Mouse (Mus musculus) thymus, postnatal 10 days (tissue): ENCODE results near the gene Slc9a5.

Experiments
- DNase-seq, 2 experiments: peaks; one replicate each; pipeline ENCODE4 v3.0.0; 2021; ENCODE audit warnings: low spot score in 2 of 2

Gene Slc9a5

GRCm38 (mm10) chr8:105354549-105354948 is 5.9 kb downstream of the Slc9a5 start:
- no peak for DNase-seq

DNA sequence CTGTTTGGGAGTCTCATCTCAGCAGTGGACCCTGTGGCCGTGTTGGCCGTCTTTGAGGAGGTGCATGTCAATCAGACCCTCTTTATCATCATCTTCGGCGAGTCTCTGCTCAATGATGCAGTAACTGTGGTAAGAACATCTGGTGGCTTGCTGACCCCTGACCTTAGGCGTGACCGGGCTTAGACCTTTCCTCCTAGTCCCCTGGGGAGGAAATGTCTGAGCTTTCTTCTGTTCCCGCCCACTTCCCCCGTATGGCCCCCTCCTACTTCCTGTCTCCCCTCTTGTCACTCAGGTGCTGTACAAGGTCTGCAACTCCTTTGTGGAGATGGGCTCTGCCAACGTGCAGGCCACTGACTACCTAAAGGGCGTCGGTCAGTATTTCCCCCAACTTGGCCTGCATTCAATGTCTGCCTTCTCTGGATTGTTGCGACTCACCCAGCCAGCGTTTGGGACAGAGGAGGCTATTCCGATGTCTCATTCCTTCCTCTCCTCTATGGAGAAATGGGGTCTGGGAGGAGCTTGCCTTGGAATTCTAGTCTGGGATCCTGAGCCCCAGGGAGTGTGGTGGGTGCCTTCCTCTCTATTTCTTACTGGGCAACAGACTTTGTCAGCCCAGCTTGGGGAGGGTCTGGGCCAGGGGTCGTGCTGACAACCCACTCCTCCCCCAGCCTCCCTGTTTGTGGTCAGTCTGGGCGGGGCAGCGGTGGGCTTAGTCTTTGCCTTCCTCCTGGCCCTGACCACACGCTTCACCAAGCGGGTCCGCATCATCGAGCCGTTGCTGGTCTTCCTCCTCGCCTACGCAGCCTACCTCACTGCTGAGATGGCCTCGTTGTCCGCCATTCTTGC is 6.8 kb downstream of the Slc9a5 start:
- DNase-seq, result peak; percentile 27 to 52

DNA sequence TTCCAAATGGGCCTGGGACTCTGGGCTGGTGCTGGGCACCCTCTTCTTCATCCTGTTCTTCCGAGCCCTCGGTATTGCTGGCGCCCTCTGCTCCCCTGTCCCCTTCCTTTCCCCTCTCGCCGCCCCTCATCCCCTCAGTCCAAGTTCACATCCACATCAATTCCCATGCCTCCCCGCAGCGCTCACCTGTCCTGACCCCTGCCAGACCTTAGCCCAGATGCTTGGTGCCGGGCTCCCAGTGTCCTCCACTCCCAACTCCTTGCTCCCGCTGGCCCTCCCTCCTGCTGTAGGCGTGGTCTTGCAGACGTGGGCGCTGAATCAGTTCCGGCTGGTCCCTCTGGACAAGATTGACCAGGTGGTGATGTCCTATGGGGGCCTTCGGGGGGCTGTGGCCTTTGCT is 8.0 kb downstream of the Slc9a5 start:
- DNase-seq, result no peak

DNA sequence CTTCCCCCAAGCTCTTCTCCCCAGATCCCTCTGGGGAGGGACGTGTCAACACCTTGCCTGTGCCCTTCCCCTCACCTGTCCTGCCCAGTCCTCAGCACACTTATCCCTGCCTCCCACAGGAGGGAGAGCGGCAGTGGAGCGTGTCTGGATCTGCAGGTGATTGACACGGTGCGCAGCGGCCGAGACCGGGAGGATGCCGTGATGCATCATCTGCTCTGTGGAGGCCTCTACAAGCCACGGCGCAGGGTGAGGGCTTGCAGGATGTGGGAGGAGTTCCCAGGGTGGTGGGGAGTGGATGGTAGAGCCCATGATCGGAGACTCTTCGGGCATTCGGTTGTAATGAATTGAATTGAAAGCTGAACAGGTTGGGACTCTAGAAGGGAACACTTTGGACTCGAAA is 10.6 kb downstream of the Slc9a5 start:
- no peak for DNase-seq

- DNase-seq, result no peak
These were observed 11.0 kb downstream of the Slc9a5 start for GRCm38 (mm10) chr8:105359646-105360045.

GRCm38 (mm10) chr8:105361751-105362702 is 13.4 kb downstream of the Slc9a5 start:
- DNase-seq, result no peak

DNA sequence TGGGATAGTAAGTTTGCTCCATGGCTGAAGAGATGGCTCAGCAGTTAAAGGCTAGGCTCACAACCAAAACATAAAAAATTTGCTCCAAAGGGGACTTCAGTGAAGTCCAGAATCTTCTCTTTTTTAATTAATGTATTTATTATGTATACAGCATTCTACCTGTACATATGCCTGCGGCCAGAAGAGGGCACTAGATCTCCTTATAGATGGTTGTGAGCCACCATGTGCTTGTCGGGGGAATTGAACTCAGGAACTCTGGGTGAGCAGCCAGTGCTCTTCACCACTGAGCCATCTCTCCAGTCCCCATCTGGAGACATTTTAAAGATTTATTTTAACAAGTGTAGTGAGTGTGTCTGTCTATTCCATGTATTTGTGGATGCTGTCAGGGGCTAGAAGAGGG is 18.5 kb downstream of the Slc9a5 start:
- peak in 1 of 2 experiments; percentile 26 for DNase-seq

- no peak for DNase-seq
These were observed 23.8 kb downstream of the Slc9a5 start for GRCm38 (mm10) chr8:105372473-105372872.

GRCm38 (mm10) chr8:105373032-105373431 is 24.4 kb downstream of the Slc9a5 start, which contains the start of gene Plekhg4:
Gene Plekhg4, plus strand, starts transcription at chr8:105373274.
- no peak for DNase-seq

DNA sequence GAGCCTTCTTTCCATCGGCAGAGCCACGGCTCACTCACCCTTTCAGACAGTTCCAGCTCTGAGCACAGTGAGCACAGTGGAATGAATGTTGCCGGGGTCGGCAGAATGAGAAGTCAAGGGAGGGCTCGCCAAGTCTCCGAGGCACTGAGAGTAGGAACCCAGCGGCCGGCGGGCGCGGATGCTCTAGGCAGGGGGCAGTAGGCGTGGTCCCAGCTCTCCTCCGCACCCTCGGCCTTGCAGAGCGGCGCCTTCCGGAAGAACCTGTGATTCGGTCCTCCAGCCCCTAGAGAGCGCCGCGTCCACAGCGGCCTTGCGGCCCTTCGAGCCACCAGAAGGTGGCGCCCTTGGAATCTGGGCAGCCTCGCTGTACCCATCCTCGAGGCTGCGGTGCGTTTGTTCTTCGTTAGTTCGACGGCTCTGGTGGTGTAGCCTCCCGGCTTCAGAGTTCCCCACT is 25.9 kb downstream of the Slc9a5 start:
- DNase-seq, result peak in 1 of 2 experiments; percentile 20

- no peak for DNase-seq
These were observed 30.0 kb downstream of the Slc9a5 start for GRCm38 (mm10) chr8:105378673-105379072.

- DNase-seq, result no peak
These were observed 31.7 kb downstream of the Slc9a5 start for GRCm38 (mm10) chr8:105380308-105380707.

DNA sequence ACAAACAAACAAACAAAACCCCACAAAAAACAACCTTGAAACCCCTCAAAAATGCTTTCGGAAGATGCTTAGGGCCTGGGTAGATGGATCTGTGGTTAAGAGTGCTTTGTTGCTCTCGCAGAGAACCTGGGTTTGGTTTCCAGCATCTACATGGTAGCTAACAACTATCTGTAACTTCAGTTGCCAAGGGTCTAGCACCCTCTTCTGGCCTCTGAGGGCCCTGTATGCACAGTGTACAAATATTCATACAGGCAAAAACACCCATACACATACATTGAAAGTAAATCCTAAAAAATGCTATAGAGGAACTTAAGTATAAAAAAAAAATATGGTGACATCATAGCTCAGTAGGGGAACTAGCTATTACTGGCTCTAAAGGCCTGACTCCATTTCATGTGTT is 35.4 kb downstream of the Slc9a5 start:
- DNase-seq, result no peak

DNA sequence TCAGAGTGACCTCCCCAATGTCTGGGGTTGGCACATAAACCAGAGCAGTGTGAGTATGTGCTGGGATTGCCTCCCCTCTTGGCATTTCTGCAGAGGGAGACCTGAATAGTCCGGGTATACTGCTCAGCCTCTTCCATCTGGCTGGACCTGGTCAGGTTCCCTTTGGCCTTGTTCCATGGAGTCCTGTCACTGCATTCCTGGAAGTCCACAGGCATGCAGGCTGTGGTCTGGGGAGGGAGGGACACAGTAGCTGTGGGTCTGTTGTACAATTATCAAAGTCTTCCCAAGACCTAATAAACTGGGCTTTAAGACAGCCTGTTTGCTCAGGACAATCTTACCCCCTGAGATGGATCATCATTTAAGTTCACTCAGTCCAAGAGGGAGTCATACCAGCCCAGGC is 38.5 kb downstream of the Slc9a5 start:
- DNase-seq, result no peak

DNA sequence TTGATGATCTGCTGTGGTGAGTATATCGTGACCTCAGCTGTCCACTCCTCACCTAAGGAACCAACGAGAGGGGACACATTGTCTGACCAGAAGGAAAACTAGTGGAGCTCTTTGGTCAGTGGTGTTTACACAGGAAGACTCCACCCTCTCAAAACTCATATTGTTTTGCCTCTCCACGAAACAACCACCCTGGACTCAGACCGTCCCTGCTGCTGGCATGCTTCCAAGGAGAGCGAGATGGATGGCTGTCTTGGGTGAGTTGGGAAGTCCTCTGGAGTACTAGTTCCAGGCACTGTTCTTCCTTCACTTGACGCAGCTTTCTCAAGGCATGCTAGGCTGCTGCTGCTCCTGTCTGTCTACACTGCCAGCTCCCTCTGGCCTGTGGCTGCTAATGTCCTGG is 40.5 kb downstream of the Slc9a5 start:
- no peak for DNase-seq

DNA sequence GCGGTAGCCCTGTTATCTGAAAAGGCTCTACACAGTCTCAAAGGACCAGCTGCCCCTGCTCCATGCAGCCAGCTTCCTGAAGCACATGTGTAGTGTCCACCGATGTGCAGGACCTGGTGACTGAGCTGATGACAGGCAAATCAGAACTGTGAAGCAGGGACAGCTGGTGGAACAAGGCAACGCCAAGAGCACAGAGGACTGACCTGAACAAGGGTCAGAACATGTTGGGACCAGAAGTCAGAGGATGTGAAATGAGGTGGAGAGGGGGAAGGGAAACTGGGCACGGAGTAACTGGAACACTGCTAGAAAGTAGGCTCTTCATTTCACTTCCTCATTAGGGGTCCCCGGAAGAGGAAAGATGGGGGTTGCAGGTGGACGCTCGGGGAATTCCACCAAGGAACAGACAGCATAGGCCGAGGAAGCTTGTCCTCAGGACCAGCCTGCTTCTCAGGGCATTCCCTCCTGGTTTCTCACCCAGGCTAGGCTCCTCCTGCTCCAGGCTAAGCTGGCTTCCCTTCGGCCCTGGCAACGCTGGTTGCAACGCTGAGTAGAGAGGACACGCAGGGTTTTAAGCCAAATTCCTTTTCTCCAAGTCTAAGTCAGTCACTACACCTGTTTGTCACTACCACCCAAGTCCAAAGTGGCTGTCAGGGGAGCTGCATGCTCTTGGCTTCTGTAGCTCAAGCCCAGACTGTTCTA is 44.6 kb downstream of the Slc9a5 start:
- DNase-seq, result no peak

DNA sequence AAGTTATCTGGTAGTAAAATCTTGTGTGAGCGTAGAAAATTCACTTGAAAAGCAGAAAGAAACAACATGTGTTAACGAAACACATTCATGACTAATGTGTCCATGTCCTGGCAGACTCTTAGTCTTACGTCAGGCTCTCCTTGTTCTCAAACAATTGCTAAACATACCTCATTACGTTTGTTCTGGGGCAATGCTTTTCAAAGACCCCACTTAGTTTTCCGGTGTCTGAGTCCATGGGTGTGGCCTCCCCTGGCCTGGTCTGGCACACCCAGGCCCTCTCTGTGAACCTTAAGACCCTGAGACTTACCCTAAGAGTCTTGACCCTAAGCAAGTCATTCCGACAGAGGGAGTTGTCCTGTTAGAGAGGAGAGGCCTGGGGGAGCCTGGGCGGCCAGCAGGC is 45.3 kb downstream of the Slc9a5 start:
- DNase-seq, result no peak

DNA sequence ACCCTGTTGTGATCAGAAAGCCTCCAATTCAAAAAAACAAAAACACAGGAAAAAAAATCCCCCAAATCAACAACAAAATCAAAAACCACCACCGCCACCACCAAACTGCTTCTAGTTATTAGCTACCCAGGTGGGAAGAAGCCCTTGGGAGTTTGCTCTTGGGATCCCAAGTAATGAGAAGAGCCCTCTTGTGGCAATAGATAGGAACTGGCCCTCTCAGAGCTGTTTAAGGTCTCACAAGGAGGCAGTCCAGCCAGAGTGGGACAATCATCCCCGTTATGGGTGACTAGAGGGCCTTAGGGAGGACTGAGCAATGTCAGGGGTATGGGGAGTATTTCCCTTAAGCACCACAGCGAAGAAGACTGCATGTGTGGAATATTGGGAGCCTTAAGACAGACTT is 49.1 kb downstream of the Slc9a5 start:
- DNase-seq, result peak; percentile 18 to 46

DNA sequence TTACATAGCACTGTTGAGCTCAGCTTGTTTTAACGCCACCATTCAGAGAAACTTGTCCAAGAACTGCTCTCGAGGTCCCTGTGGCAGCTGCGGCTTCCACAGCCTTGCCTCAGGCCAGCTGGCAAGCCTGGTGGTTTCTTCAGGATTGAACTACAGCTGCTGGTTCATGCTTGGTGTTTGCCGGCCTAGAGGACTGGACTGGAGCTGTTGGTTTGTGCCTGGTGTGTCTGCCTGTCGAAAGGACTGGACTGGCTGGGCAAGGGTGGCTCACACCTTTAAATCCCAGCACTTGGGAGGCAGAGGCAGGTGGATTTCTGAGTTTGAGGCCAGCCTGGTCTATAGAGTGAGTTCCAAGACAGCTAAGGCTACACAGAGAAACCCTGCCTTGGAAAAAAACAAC is 51.4 kb downstream of the Slc9a5 start:
- DNase-seq, result no peak

GRCm38 (mm10) chr8:105403467-105403866 is 54.8 kb downstream of the Slc9a5 start:
- no peak for DNase-seq

DNA sequence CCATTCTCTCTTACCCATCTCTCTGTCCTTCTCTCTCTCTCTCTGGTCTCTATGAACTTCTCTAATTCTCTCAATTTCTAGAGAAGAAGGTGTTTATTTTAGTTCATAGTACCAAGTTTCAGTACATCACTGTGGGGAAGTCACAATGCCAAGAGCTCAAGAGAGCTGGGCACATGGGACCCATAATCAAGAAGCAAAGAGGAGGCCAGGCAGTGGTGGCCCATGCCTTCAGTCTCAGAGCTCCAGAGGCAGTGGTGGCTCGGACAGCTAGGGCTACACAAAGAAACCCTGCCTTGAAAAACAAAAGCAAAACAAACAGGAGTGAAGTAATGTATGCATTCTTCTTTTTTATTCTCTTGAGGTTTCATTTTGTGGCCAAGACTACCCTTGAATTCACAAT is 55.9 kb downstream of the Slc9a5 start:
- DNase-seq, result no peak

DNA sequence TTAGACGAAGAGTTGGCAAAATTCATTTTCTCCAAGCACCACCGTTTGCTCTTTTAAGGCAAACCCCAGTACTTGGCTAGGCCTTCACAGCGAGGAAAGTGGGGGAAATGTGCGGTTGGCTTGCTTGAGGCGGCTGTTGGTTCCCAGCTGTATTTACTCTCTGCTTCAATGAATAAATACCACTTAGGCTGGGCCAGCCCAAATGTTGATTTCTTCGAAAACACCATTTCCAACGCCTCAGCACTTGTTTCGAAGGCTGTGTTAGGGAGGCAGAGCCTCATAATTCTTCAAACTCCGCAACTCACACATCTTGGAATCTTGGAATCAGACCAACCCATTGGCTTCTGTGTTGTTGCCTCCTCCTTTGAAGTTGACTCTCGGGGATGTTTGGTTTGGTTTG is 57.8 kb downstream of the Slc9a5 start:
- no peak for DNase-seq
